Mouse (Mus musculus) kidney, postnatal 25 days (tissue): ENCODE results near the gene Txk.
A peak's percentile ranks its signal among the peaks of the same experiment; 100 is the strongest.

ENCODE experiments used
- DNase-seq, 2 experiments: peaks; one replicate each; pipeline ENCODE4 v3.0.0; 2021; ENCODE audit warnings: mixed read lengths in 2 of 2

The Txk gene

DNA sequence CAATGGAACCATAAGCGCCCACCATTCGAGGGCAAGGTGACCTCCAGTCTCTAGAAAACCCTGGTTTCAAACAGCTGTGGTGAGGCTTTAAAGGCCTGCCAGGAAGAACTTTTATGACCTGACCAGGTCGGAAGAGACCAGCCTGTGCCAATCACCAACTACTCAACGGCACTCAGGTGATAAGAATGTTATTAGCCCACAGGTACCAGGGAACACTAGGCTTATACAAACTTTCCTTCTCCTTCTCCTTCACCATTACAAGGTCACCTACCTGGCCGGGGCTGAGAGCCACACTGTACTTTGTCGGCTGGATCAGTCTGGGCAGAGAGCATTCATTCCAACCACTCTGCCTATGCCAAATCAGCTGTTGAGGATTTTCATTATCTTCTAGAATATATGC, 71.1 kb downstream of the Txk start:
- DNase-seq = peak; percentile 4 to 48

- no peak for DNase-seq
Measured at GRCm38 (mm10) chr5:72674994-72675542, 77.5 kb downstream of the Txk start.

DNA sequence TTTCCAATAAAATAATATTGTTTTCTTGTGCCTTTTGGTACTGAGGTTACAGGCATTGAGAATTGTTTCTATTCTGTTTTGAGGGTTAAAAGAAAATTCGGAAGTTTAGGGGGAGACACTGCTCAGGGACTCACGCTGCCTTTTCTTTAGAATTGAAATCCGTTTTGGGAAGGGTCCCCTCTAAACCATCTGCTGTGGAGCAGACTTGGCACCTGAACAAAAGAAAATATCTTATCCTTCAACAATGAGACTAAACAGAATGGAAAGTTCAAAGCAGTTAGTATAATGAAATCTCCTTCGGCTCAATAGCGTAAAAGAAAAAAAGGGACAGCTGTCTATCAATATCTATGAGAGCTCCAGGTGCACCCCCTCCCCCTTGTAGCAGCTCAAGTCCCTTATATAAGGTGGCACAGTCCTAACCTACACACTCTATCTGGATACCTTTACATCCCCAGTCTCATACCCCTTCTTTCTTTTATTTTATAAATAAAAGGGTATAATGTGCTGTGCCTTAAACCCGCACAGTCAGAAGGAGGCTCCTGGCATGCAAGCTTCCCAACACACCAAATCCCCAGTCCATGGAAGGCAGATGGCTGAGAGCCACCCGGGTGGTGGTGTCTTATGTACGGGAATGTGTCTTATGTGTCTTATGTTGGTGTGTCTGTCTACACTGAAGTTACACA, 81.4 kb downstream of the Txk start:
- no peak for DNase-seq

GRCm38 (mm10) chr5:72668351-72668750, 84.2 kb downstream of the Txk start:
- DNase-seq = no peak

DNA sequence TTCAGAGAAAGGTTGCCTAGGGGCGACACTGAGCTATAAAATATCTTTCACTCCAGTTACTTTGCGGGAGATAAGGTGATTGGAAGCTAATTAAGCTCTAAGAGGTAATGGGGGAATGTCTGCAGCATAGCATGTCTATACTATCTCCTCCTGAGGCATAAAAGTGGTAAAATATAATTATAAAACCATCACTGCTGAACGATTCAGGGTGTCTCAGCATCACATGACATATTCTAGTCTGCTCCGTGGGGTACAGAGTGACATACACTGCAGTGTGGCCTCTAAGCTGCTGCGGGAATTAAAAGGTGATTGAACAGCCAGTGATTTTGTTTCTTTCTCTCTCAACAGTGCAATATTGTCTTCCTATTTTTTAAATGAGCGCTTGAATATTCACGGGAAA, 86.1 kb downstream of the Txk start:
- DNase-seq = no peak

GRCm38 (mm10) chr5:72665281-72665680, 87.3 kb downstream of the Txk start:
- DNase-seq = peak; percentile 45 to 69

- DNase-seq = no peak
Measured at GRCm38 (mm10) chr5:72664854-72665253, 87.7 kb downstream of the Txk start.

DNA sequence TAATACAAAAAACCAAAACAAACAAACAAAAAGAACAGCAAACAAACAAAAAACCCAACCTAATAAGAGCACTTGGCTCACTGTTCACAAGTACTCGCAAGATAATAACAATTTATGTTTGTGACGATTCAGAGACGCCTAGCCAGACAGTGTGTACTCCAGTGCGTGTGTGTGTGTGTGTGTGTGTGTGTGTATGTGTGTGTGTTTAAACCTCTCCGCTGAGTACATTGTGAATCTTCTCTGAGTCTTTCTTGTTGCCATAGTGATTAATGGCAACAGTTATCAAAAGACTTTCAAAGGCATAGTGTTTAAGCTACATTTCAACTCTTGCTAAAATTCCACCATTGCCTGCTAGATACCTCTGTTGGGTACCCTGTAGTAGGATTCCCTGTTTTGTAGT, 88.5 kb downstream of the Txk start:
- DNase-seq = no peak

DNA sequence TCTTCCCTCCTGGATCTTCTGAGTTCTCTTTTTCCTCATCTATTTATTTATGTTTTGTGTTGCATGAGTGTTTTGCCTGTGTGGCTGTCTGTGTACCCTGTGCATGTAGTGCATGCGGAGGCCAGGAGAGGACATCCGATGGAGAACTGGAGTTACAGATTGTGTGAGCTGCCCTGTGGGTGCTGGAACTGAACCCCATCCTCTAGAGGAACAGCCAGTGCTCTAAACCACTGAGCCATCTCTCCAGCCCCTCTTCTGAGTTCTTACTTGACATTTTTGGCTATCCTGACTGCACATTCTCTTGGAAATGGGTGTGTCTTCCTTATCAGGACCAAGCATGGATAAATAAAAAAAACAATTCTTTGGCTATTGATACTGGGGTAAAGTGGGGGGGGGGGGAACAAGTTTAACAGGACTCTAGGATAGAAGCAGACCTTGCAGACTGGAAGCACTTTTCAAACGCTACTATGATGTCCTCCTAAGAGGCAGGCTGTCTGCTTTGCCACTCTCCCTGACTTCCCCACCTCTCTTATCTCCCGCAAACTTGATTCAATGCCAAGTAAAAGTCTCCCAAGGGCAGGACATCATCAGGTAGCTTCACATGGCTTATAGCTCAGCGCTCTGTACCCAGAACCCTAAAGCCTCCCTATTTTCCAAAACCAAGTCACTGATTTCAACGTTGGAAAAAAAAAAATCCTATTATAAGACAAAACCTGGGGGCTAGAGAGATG, 91.4 kb downstream of the Txk start:
- no peak for DNase-seq

- no peak for DNase-seq
Measured at GRCm38 (mm10) chr5:72658375-72658774, 94.2 kb downstream of the Txk start.

DNA sequence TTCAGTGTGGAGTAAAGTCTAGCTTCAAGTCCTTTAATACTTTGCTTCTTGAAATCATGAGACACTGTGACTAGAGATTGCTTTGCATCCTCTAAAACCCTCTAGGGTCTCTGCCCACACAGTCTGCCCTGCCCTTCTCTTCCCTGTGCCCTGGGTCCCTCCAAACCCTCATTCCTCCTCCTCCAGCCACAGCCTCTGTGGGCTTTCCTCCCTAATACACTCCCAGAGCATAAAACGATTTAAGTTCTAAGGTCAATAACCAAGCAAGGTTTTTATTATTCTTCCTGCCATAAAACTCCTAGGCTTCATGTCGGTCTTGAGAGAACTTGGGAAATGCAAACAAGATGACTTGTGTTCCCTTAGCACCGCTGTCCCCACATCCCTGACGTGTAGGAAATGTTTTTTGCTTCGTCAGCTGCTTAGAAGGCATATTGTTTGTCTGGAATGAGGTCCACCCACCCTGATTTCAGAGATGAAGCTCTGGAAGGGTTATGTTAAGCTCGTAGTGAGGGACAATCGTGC, 96.2 kb downstream of the Txk start:
- no peak for DNase-seq

DNA sequence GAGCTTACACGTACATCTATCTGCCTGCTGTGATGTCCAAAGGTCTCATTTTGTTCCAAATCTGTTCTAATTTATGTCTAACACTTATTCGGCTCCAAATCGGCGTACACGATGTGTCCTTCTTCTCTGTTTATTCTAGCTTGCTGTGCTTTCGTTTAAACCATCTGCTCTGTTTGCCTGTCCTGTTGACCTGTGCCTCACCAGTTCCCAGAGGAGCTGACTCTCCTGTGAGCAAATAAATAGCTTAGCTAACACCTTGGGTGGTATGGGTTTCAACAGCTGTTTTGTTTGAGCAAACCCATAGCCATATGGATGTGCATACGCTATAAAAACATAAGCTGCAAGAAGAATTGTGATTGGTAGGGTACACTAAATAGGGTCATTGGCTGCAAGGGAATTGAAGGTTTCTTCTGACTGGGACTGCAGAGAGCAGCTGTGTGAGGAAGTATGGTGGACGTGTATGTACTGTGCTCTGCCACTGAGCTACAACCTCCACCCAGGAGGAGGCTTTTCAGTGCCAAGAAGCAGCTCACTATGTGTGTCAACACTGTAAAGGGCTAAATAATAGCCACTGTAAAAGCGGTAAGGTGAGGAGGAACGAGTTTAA, 99.4 kb downstream of the Txk start:
- DNase-seq = no peak

DNA sequence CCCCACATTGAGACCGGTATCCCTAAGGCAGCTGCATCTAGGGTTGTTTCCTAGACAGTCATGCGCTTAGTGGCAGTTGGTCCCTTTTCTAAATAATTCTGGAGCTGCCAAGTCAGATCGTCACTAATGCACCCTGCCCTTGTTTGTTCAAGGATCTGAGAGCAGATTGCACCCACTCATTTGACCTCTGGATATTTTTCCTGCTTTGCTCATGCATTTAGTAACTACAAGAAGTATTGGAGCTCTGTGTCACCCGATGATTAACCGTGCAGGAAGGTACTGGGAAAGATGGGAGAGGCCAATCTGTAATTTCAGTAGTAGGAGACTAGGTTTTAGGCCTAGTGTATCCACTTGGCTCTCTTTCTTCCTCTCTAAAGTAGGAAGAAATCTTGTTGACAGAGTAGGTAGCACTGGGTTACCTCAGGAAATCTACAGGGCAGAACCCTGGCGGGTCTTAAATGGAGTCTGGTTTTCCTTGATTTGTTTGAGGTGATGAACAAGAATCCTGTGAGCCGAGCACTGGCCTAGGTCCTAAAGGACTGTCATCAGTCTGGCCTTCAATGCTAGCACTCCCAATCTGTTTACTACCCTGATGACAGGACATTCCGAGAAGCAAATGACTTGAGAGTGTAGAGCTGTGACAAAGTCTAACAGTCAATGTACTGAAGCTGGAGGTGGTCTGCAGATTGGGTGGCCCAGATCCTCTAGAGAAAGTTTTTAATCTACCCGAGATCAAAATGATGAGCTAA, 103.4 kb downstream of the Txk start:
- DNase-seq = no peak

DNA sequence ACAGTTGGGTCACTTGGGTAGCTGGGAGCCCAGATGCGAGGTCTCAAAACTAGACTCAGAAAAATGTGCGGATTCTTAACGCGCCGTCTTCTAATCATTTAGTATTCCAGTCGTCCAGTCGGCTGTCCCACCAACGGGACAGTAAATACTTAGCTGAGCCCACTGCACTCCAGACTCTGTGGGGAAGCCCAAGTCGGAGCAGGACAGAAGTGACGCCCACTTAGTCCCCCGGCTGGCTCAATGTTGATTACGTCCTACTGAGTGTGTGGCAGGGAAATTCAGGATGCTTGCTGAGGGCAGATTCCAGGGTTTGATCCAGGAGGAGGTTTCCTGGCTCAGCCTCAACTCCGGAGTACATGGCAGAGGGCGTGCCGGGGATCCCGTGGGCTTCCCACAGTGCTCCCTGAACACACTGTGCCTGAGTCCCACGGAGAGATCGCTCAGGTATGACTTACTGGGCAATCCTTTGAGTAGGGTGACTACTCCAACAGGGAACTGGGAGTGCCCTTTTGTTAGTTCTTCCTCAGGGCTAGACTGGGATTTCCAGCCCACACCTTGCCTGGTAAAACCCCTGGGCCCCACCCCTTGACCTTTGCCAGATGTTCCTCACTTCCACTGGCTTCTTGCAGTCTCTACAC, 104.5 kb downstream of the Txk start:
- DNase-seq = no peak

GRCm38 (mm10) chr5:72647418-72647907, 105.1 kb downstream of the Txk start, which contains the start of gene Nipal1:
Gene Nipal1 (plus strand): TSS chr5:72647795.
- peak; percentile 56 to 80 for DNase-seq

DNA sequence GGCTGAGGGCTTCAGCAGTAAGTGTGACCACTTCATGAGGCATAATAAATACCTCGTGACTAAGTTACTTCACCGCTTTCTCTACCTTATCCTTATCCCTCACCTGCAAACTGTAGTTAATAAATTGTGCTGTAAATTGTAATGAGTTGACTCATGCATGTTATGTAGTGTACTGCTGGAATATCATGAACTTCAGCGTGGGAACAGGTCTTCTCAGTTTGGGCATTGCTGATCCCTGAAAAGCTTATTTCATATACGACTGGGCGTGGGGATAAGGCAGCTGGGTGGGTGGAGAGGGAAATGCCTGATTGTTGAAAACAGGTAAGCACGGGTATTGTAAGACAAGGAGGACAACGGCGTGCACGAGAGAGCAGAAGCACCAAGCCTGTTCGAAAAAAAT, 105.6 kb downstream of the Txk start:
- no peak for DNase-seq

- DNase-seq = peak in 1 of 2 experiments; percentile 2
Measured at GRCm38 (mm10) chr5:72646131-72646530, 106.4 kb downstream of the Txk start.
